In genomic region chr4:107136531-107136930, GRCm38 (mm10) we compare ENCODE assay signal across 22 mouse cellular contexts. TPM values are rescaled to one million over a fixed set of nuclear protein-coding genes. Genes with fewer than 3 reads are reported as not detected.
DNase-seq lines count a peak whose midpoint lies in the region; TF ChIP-seq lines count a peak whose summit lies in the region.
"Had no signal": no experiment of that assay in that cellular context is flagged by ENCODE, and none has a peak within 500 bp of the region (broad histone marks: within the 10 kb centered on the region; RNA-seq: fewer than 3 reads in every experiment).

No protein-coding gene starts in this region.

- no peak for DNase-seq in layer of hippocampus, adult 2 months (ENCODE audit: low spot score in 2 of 2)
- no peak for DNase-seq in layer of hippocampus, adult 9-10 months (ENCODE audit: low spot score)
- DNase-seq in kidney, adult 9 months = peak; percentile 70
- peak; percentile 32 for DNase-seq in kidney, postnatal 10 days
- no peak for DNase-seq in gastrocnemius, postnatal 25 days
- no peak for DNase-seq in frontal cortex, postnatal 36 days (ENCODE audit: low spot score in 2 of 2)
- DNase-seq in layer of hippocampus, adult 11-12 months (ENCODE audit: low spot score) = no peak
- DNase-seq: cerebellum, adult 9-10 months; forebrain, postnatal 0 days; gastrocnemius, postnatal 10 days; liver; lung, postnatal 14 days; midbrain, embryonic 14.5 days; spleen, adult 18-20 months; thymus, adult 18-20 months had no signal

- no peak for TF ChIP-seq CTCF in layer of hippocampus, adult 2 months (conservative IDR thresholded peaks at IDR 0.05)

- peak overlapping the region; percentile 6; the same call in 1 of the 2 replicates for H3K27ac ChIP-seq in layer of hippocampus, adult 2 months
- H3K27ac ChIP-seq: heart, embryonic 15.5 days had no signal

- no peak overlapping the region for H3K4me3 ChIP-seq in layer of hippocampus, adult 2 months
- H3K4me3 ChIP-seq: heart, embryonic 15.5 days; myocyte had no signal

RNA-seq across cellular contexts. Expression of gene Cdcp2, which starts 39.8 kb away (rescaled TPM):
- not detected for total RNA-seq in layer of hippocampus, adult 2 months (2021)
- not detected for total RNA-seq in gastrocnemius, postnatal 25 days (2021)
- total RNA-seq: adrenal gland, adult 18-20 months; forebrain, postnatal 0 days; gastrocnemius, postnatal 10 days; heart, adult 18-20 months; layer of hippocampus, adult 18-20 months; left cerebral cortex, postnatal 25 days; megakaryocyte, adult 5-6 weeks had no signal

RNA-seq across cellular contexts. Expression of gene Tmem59, which starts 41.7 kb away (rescaled TPM):
- 100 to 1,000 TPM; 207 TPM for total RNA-seq in layer of hippocampus, adult 2 months (2021)
- 10 to 100 TPM; 63.4 to 80.2 TPM for total RNA-seq in gastrocnemius, postnatal 25 days (2021)

RNA-seq across cellular contexts. Expression of gene Tceanc2, which starts 42.4 kb away (rescaled TPM):
- 10 to 100 TPM; 14.6 to 18.0 TPM for total RNA-seq in layer of hippocampus, adult 2 months (2021)
- total RNA-seq in gastrocnemius, postnatal 25 days (2021) = 10 to 100 TPM; 11.7 to 13.2 TPM

Comparison
In these comparisons a context has a peak if more than half of its experiments do, and no peak if none do; other contexts are left out.
1. DNase-seq: peak in kidney, adult 9 months (single experiment) and kidney, postnatal 10 days (single experiment); none in layer of hippocampus, adult 2 months (0 of 2), layer of hippocampus, adult 9-10 months (single experiment), gastrocnemius, postnatal 25 days (single experiment), frontal cortex, postnatal 36 days (0 of 2) and layer of hippocampus, adult 11-12 months (single experiment).